Mouse (Mus musculus) neural tube, embryonic 15.5 days (tissue): ENCODE measurements at regions not wholly inside any gene's neighbourhood (a gene's known extent, or its start where the extent isn't known, plus 50 kb on each side); places are given as distances from the start of the nearest gene placed in this dataset.

Source experiments
- ATAC-seq: fragments of 200-750 bp; cut with Nextera tagmentation; 2 replicates; pipeline ENCODE4 v1.8.0; 2017; ENCODE audit warnings: mild to moderate bottlenecking, moderate TSS enrichment, moderate library complexity; ENCODE audit not compliant: low FRiP score
- H3K27ac ChIP-seq: fragments of 300-500 bp; sonication (generic); replicated peaks from 2 replicates; pipeline ENCODE4 v1.5.1; 2015; ENCODE audit warnings: mild to moderate bottlenecking, inconsistent platforms
- H3K27me3 ChIP-seq: fragments of 300-500 bp; sonication (generic); replicated peaks from 2 replicates; pipeline ENCODE4 v1.6.1; 2015; ENCODE audit warnings: inconsistent platforms
- H3K36me3 ChIP-seq: fragments of 300-500 bp; sonication (generic); 2 replicates; pipeline ENCODE4 v1.6.1; 2015; ENCODE audit warnings: inconsistent platforms
- H3K4me1 ChIP-seq: fragments of 300-500 bp; sonication (generic); 2 replicates; pipeline ENCODE4 v1.6.1; 2015; ENCODE audit warnings: inconsistent platforms
- H3K4me2 ChIP-seq: fragments of 300-500 bp; sonication (generic); 2 replicates; pipeline ENCODE4 v1.6.1; 2015; ENCODE audit warnings: inconsistent platforms, mild to moderate bottlenecking, moderate library complexity
- H3K4me3 ChIP-seq: fragments of 300-500 bp; sonication (generic); replicated peaks from 2 replicates; pipeline ENCODE4 v1.5.1; 2015; ENCODE audit warnings: mild to moderate bottlenecking, inconsistent platforms
- H3K9ac ChIP-seq: fragments of 300-500 bp; sonication (generic); replicated peaks from 2 replicates; pipeline ENCODE4 v1.6.1; 2015; ENCODE audit warnings: mild to moderate bottlenecking, inconsistent platforms
- H3K9me3 ChIP-seq: fragments of 300-500 bp; sonication (generic); replicated peaks from 2 replicates; pipeline ENCODE4 v1.6.1; 2016; ENCODE audit warnings: inconsistent platforms
- WGBS: fragments of 180-500 bp; shearing (Covaris S2); methylation state at CpG from one replicate; pipeline ENCODE4 v1.1.7; 2015; ENCODE audit warnings: mixed read lengths; 5-methylcytosine and 5-hydroxymethylcytosine counted together

DNA sequence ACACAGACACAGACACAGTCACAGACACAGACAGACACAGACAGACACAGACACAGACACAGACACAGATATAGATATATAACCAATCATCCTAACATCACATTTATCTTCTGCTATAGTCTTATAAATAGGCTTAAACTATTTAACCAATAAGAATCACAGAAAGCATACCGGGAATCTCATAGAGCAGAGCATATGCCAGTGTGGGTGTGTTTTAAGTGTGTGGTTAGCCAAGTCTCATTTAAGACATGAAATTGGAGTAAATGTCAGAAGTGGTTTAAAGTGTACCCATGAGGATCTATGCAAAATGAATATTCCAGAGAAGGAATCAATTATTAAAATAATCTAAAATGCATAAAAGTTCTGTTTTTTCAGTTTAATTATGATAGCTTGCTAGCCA is 99.2 kb upstream of the Adamts5 start:
- Histone ChIP-seq H3K9me3 (no peaks in the 10 kb centered on the region), H3K27ac (no peak overlapping the region), H3K4me3 (no peak overlapping the region), H3K9ac (no peak overlapping the region), H3K36me3 (no peaks in the 10 kb centered on the region), H3K4me2 (no peak overlapping the region), H3K27me3 (no peaks in the 10 kb centered on the region), H3K4me1 (no peaks in the 10 kb centered on the region)
- 94% methylated on average over 1 of the region's 1 CpGs for WGBS
- ATAC-seq = no peak

DNA sequence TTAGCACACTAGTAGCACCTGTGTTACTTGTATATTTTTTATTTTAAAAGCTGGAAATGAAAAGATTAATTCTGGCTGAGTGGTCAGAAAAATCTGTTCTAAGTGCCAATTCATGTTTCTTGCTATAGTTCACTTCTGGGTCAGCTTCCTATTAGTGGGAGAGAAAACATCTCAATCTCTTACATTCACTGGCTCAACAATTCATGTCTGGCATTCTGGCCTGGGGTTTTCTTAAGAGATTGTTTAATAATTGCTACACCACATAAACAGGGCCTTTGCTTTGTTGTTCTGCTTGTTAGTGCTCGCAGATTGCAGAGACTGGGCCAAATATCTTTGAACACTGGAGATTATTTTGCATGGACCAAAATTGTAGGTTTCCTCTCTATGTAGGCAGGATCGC is 84.2 kb upstream of the Adamts5 start:
- no peak overlapping the region for H3K9ac ChIP-seq
- no peak overlapping the region for H3K4me2 ChIP-seq
- H3K4me1 ChIP-seq = no peaks in the 10 kb centered on the region
- H3K9me3 ChIP-seq = no peaks in the 10 kb centered on the region
- no peaks in the 10 kb centered on the region for H3K36me3 ChIP-seq
- no peaks in the 10 kb centered on the region for H3K27me3 ChIP-seq
- no peak overlapping the region for H3K27ac ChIP-seq
- 82% methylated on average over 2 of the region's 2 CpGs for WGBS
- no peak overlapping the region for H3K4me3 ChIP-seq
- no peak for ATAC-seq

DNA sequence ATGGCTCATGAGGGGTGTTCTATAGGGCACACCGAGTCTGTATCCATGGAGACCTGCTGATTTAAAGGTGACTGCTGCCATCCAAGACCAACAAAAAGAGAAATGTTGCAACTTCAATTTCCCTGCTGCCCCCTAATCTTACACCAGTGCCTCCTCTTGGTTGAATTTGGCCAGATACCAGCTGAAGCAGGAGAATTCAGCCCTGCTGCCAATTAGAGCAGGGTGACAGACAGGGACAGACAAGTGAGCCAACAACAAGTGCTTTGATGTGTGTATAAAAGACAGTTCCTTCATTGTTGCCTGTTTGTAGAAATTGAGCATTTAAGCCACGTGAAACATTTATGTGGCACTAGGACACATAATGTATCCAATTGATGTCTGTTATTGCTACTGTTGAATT is 75.5 kb upstream of the Adamts5 start:
- 67% methylated on average over 2 of the region's 2 CpGs for WGBS
- Histone ChIP-seq H3K4me1 (no peaks in the 10 kb centered on the region), H3K9ac (no peak overlapping the region), H3K9me3 (no peaks in the 10 kb centered on the region), H3K4me2 (no peak overlapping the region), H3K4me3 (no peak overlapping the region), H3K27me3 (no peaks in the 10 kb centered on the region), H3K27ac (no peak overlapping the region), H3K36me3 (no peaks in the 10 kb centered on the region)
- no peak for ATAC-seq

GRCm38 (mm10) chr16:85966892-85967444 is 65.3 kb upstream of the Adamts5 start:
- ATAC-seq = no peak
- Histone ChIP-seq H3K9ac (no peak overlapping the region), H3K4me2 (no peak overlapping the region), H3K4me3 (no peak overlapping the region), H3K36me3 (no peaks in the 10 kb centered on the region), H3K4me1 (no peaks in the 10 kb centered on the region), H3K27ac (no peak overlapping the region), H3K9me3 (no peaks in the 10 kb centered on the region), H3K27me3 (no peaks in the 10 kb centered on the region)
- 62% methylated on average over 4 of the region's 4 CpGs for WGBS

- no peak overlapping the region for H3K4me3 ChIP-seq
- no peaks in the 10 kb centered on the region for H3K27me3 ChIP-seq
- no peaks in the 10 kb centered on the region for H3K9me3 ChIP-seq
- no peak overlapping the region for H3K27ac ChIP-seq
- no peak overlapping the region for H3K4me2 ChIP-seq
- ATAC-seq = no peak
- H3K4me1 ChIP-seq = no peaks in the 10 kb centered on the region
- H3K9ac ChIP-seq = no peak overlapping the region
- 89% methylated on average over 4 of the region's 4 CpGs for WGBS
- no peaks in the 10 kb centered on the region for H3K36me3 ChIP-seq
These were observed 64.6 kb upstream of the Adamts5 start for GRCm38 (mm10) chr16:85966251-85966650.

- H3K27me3 ChIP-seq = no peaks in the 10 kb centered on the region
- 62% methylated on average over 2 of the region's 2 CpGs for WGBS
- no peak overlapping the region for H3K9ac ChIP-seq
- H3K9me3 ChIP-seq = no peaks in the 10 kb centered on the region
- no peaks in the 10 kb centered on the region for H3K36me3 ChIP-seq
- no peak for ATAC-seq
- H3K4me2 ChIP-seq = no peak overlapping the region
- no peak overlapping the region for H3K27ac ChIP-seq
- no peaks in the 10 kb centered on the region for H3K4me1 ChIP-seq
- no peak overlapping the region for H3K4me3 ChIP-seq
These were observed 63.0 kb upstream of the Adamts5 start for GRCm38 (mm10) chr16:85964352-85965210.

DNA sequence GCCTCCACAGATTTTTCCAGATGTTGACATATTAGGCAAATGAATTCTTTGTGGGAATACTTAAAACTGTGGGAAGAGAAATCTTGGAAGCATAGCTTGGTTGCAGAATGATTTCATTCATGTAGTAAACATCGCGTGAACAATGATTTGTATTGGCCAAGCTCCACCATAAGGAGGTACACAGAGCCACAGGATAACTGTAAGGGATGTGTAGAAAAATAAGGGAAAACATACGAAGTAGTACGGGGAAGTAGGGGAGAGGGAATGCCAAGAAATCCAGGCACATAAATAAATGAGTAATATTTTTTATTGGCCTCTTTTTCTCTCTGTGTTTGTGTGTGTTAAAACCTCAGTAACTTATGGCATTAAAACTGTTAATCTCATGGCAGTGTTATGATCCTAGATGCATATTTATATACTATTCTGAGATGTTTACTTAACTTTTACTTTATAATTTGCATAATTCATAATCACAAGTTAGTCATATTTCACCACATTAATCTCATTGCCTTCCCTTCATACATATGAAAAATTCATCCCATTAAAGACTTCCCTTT is 54.5 kb upstream of the Adamts5 start:
- Histone ChIP-seq H3K36me3 (no peaks in the 10 kb centered on the region), H3K9me3 (no peaks in the 10 kb centered on the region), H3K9ac (no peak overlapping the region), H3K4me1 (no peaks in the 10 kb centered on the region), H3K27me3 (no peaks in the 10 kb centered on the region), H3K4me2 (no peak overlapping the region), H3K4me3 (no peak overlapping the region), H3K27ac (no peak overlapping the region)
- ATAC-seq = no peak
- WGBS = 89% methylated on average over 4 of the region's 4 CpGs

- Histone ChIP-seq H3K9me3 (no peaks in the 10 kb centered on the region), H3K36me3 (no peaks in the 10 kb centered on the region), H3K9ac (no peak overlapping the region), H3K27me3 (no peaks in the 10 kb centered on the region), H3K27ac (no peak overlapping the region), H3K4me3 (no peak overlapping the region), H3K4me1 (no peaks in the 10 kb centered on the region), H3K4me2 (no peak overlapping the region)
- 95% methylated on average over 4 of the region's 4 CpGs for WGBS
- no peak for ATAC-seq
These were observed 50.0 kb upstream of the Adamts5 start for GRCm38 (mm10) chr16:85951628-85952027.
